Mouse (Mus musculus): ENCODE measurements around the gene Fggy.

DNA sequence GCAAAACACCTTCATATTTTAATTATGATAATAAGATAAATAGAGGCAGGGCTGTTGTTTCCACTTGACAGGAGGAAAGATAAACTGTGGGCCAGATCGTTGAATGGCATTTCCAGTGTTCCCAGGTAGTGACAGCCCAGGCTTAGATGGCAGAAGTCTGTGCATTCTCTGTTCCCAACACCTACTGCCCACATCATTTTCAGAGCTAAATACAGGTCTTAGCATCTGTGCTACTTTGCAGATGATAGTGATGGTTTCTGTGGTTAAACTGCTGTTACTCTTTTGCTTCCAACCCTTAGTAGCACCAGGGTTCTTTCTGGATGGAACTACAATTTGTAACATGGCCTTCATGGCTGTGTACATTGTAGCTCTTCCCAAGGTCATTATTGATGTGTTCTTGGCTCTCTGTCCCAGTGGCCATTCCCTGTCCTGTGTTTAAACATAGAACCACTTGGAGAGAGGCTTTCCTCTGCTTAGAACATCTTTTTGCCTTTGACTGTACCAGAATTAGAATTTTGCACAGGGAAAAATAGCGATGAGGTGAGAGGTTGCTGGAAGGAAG is 31.5 kb downstream of the Fggy start:
- no peak for TF ChIP-seq CTCF (conservative IDR thresholded peaks at IDR 0.05; ENCODE audit: insufficient read depth, insufficient read length, low read depth, low read length)
- TF ChIP-seq POLR2A (IDR thresholded peaks at IDR 0.05; ENCODE audit: low read depth, low read length), result no peak

Measured in kidney, adult 2 months (tissue).